40 mouse cellular contexts compared by ENCODE assay signal in genomic region chr1:110005038-110005437, GRCm38 (mm10). TPM values are rescaled to one million over a fixed set of nuclear protein-coding genes. Genes with fewer than 3 reads are reported as not detected.
"Had no signal": no experiment of that assay in that cellular context is flagged by ENCODE, and none has a peak within 500 bp of the region (broad histone marks: within the 10 kb centered on the region; RNA-seq: fewer than 3 reads in every experiment).

No protein-coding gene starts in this region.

- H3K36me3 ChIP-seq: heart, embryonic 12.5 days; heart, embryonic 13.5 days; heart, embryonic 15.5 days; hindbrain, embryonic 10.5 days; hindbrain, embryonic 12.5 days; hindbrain, embryonic 13.5 days; hindbrain, embryonic 15.5 days; intestine, embryonic 15.5 days; kidney, embryonic 15.5 days had no signal

- H3K4me3 ChIP-seq: heart, embryonic 12.5 days; heart, embryonic 13.5 days; heart, embryonic 15.5 days; hindbrain, embryonic 10.5 days; hindbrain, embryonic 12.5 days; hindbrain, embryonic 13.5 days; hindbrain, embryonic 15.5 days; intestine, embryonic 15.5 days; kidney, embryonic 15.5 days; layer of hippocampus, adult 2 months had no signal

- ATAC-seq: hindbrain, embryonic 16.5 days; hindbrain, postnatal 0 days; inflammation-experienced regulatory T-cells, adult 6 months; intestine, embryonic 15.5 days; intestine, embryonic 16.5 days; intestine, postnatal 0 days had no signal

- H3K4me1 ChIP-seq: heart, embryonic 12.5 days; heart, embryonic 13.5 days; heart, embryonic 15.5 days; hindbrain, embryonic 10.5 days; hindbrain, embryonic 12.5 days; hindbrain, embryonic 13.5 days; hindbrain, embryonic 15.5 days; intestine, embryonic 15.5 days; kidney, embryonic 15.5 days had no signal

- H3K9me3 ChIP-seq: heart, embryonic 12.5 days; heart, embryonic 13.5 days; heart, embryonic 15.5 days; hindbrain, embryonic 10.5 days; hindbrain, embryonic 12.5 days; hindbrain, embryonic 13.5 days; hindbrain, embryonic 15.5 days; intestine, embryonic 15.5 days; kidney, embryonic 15.5 days had no signal

- DNase-seq: heart, postnatal 10 days; heart, postnatal 14 days; heart, postnatal 36 days; heart, postnatal 4 days; kidney, adult 11 months; kidney, adult 18-20 months; kidney, adult 2 months; kidney, adult 8-10 months; kidney, adult 9 months; kidney, postnatal 10 days; kidney, postnatal 14 days; kidney, postnatal 25 days; kidney, postnatal 36 days; kidney, postnatal 4 days; layer of hippocampus, adult 9-11 months; layer of hippocampus, postnatal 36 days had no signal

- H3K27ac ChIP-seq: heart, embryonic 13.5 days; heart, embryonic 15.5 days; hindbrain, embryonic 10.5 days; hindbrain, embryonic 12.5 days; hindbrain, embryonic 13.5 days; hindbrain, embryonic 14.5 days; hindbrain, embryonic 15.5 days; hindbrain, postnatal 0 days; intestine, embryonic 15.5 days; kidney, embryonic 15.5 days; kidney, postnatal 0 days; layer of hippocampus, adult 2 months had no signal

- H3K4me2 ChIP-seq: heart, embryonic 12.5 days; heart, embryonic 13.5 days; heart, embryonic 15.5 days; hindbrain, embryonic 12.5 days; hindbrain, embryonic 13.5 days; hindbrain, embryonic 14.5 days; hindbrain, embryonic 15.5 days; intestine, embryonic 15.5 days; kidney, embryonic 15.5 days had no signal

- H3K27me3 ChIP-seq: heart, embryonic 12.5 days; heart, embryonic 13.5 days; heart, embryonic 15.5 days; hindbrain, embryonic 12.5 days; hindbrain, embryonic 13.5 days; hindbrain, embryonic 15.5 days; intestine, embryonic 15.5 days; kidney, embryonic 15.5 days had no signal

- H3K9ac ChIP-seq: heart, embryonic 12.5 days; heart, embryonic 13.5 days; heart, embryonic 15.5 days; hindbrain, embryonic 12.5 days; hindbrain, embryonic 13.5 days; hindbrain, embryonic 14.5 days; hindbrain, embryonic 15.5 days; intestine, embryonic 15.5 days; kidney, embryonic 15.5 days had no signal

RNA-seq across cellular contexts. Expression of gene Cdh7, which starts 22.8 kb away (rescaled TPM):
- total RNA-seq: heart, postnatal 10 days; heart, postnatal 14 days; heart, postnatal 25 days; heart, postnatal 36 days; heart, postnatal 4 days; hematopoietic stem cell, adult 5-6 weeks had no signal
- polyA plus RNA-seq: heart, embryonic 14.5 days; heart, embryonic 15.5 days; heart, embryonic 16.5 days; heart, postnatal 0 days; kidney, adult 2 months; kidney, embryonic 14.5 days; large intestine, adult 2 months had no signal
